Mouse (Mus musculus) kidney, postnatal 10 days (tissue): ENCODE data around the gene Hdhd5.

Source experiments
- DNase-seq: peaks from one replicate; pipeline ENCODE4 v3.0.0; 2021; ENCODE audit warnings: mixed read lengths

The Hdhd5 gene

DNA sequence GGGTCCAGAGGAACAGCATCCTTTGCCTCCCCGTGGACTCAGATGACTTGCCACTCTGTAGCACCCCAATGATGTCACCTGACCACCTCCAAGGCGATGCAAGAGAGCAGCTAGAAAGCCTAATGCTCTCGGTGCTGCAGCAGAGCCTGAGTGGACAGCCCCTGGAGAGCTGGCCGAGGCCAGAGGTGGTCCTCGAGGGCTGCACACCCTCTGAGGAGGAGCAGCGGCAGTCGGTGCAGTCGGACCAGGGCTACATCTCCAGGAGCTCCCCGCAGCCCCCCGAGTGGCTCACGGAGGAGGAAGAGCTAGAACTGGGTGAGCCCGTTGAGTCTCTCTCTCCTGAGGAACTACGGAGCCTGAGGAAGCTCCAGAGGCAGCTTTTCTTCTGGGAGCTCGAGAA is 49.1 kb downstream of the Hdhd5 start:
- no peak for DNase-seq

DNA sequence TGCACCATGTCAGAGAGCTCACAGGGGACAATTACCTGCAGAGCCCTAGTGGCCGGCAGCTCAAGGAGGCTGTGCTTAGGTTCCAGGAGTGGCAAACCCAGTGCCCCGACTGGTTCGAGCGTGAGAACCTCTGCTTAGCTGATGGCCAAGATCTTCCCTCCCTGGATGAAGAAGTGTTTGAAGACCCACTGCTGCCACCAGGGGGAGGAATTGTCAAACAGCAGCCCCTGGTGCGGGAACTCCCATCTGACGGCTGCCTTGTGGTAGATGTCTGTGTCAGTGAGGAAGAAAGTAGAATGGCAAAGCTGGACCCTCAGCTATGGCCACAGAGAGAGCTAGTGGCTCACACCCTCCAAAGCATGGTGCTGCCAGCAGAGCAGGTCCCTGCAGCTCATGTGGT is 49.6 kb downstream of the Hdhd5 start:
- peak; percentile 46 for DNase-seq

DNA sequence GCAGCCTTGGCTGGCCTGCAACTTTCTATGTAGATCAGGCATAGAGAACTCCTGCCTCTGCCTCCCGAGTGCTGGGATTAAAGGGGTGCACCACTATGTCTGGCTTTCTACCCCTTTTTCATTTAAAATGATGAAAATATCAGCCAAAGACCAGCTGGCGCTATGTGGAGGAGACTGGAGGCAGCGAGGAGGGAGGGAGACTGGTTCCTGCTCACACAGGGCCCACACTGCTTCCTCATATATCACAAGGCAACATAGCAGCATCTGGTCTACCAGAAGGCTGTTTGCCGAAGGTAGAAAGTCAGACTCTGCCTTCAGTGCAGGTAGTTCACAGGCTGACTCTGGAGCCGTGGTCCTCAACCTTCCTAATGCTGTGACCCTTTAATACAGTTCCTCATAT is 50.8 kb downstream of the Hdhd5 start:
- DNase-seq = no peak

DNA sequence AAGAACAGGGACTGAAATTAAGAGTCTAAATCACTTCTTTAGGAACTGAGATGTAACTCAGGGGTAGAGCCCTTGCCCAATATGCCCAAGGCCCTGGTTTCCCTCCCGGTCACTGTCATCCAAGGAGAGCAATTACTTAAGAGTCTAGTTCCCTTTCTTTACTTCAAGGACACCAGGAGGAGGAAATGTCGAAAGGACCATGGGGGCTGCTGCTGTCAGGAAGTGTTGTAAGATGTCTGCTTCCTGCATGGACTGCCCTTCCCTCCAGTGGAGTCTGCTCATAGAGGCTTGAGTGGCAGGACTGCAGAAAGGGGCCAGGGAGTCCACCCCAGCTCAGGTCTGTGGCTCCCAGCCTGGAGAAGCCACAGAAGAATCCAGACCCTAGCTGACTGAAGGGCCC is 51.8 kb downstream of the Hdhd5 start:
- DNase-seq = no peak

DNA sequence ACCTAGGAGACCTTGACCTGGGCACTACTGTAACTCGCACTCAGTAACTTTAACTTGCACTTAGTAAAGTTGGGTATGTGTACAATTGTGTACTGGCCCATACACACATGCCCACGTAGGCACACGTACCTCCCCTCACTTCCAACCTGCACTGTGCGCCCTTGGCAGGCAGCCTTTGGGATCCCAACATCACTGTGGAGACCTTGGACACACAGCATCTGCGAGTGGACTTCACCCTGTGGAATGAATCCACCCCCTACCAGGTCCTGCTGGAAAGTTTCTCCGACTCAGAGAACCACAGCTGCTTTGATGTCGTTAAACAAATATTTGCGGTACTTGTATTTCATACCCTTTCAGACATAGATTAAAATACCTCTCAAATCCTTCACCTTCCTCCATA is 55.8 kb downstream of the Hdhd5 start:
- DNase-seq = peak; percentile 34

DNA sequence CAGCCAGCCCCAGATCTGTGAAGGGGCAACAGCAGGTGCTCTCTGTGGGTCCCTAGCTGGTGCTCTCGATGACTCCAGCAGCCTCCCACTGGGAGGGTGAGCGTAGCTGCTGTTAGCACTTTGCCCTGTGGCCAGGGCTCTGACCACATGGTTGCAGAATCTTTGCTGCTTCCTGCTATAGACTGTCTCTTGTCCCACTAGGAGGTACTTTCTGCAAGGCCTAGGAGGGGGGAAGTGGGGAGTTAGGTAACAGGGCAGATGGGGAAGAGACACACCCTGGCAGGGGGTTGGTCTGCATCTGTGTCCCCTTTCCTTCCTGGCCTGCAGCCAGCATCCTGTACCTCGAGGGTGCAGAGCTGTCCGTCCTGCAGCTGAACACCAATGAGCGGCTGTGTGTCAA is 57.7 kb downstream of the Hdhd5 start:
- peak; percentile 51 for DNase-seq

DNA sequence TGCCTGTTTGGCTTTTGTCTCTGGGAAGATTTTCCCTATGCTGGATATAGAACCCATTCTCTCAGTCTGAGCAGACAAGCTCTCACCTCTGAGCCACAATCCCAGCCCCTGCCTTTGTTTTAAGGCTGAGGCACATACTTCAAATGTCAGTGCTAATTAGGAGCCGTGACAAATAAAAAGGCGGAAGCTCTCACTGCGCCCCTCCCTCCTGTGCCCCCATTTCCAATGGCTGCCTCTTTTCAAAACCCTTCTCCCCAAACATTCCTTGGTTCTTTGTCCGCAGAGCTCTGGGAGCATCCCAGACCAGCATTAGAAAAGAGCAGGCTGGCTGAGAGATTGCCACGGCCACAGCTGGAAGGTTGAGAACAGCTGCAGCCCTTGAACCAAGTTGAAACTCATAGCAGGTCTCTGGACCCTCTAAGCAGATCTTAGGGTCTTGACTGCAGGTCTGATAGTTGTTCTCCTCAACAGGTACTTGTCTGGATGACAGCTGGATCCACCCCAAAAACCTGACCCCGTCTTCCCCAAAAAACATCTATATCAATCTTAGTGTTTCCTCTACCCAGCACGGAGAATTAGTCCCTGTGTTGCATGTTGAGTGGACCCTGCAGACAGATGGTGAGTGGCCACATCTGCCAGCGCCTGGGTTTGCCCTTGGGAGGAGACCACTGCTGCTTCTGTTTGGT is 58.5 kb downstream of the Hdhd5 start:
- no peak for DNase-seq

DNA sequence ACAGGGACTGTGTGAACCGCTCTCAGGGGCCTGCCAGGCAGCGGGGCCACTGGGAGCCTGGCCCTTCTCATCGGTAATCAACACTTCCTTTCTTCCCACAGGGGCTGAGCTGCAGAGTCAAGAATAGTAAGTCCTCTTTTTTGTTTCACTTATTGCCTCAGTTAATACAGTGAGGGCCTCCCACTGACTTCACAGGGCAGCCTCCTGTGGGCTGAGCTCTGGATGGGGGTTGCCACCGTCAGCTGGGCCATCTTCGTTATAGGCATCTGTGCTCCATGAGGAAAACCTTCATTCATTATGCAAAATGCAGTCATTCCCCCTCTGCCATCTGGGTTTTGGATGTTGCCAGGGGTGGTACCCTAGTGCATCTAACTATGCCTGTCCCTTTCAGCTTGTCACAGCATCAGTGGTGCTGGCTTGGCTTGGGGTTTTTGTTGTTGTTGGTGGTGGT is 59.1 kb downstream of the Hdhd5 start:
- DNase-seq = no peak

DNA sequence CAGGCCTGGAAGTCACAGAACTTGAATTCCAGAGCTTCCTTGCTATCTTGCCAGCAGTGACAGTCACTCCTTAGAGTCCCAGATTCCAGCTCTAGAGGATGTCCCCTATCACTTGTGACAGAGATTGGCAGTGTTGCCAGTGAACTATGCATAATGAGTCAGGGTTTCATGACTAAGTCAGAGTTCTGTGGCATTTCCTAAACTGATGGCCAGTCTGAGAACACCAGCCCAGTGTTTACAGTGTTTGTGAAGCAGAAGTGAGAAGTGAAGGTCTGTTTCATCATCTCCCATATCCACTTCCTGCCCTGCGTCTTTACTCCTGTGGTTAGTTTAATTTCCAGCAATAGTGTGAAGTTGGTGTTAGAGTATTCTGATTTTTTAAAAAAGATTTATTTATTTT is 60.5 kb downstream of the Hdhd5 start:
- no peak for DNase-seq

DNA sequence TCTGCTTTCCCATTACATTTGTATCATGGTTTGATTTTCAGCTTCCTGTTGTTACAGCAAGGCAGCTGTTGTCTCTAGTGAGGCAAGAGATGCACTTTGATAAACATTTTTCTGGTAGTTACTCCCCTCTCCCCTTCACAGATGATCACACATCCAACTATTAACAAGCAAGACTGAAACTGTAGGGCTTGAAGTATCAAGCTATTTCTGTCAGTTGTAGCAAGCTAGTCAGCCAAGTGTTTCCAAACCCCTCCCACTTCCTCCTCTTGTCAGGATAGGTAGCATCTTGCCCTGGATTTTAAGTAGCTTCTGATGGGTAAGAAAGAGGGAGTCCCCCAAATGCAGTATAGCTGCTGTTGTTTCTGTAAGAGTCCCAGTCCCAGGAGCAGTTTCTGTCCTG is 61.3 kb downstream of the Hdhd5 start:
- no peak for DNase-seq

DNA sequence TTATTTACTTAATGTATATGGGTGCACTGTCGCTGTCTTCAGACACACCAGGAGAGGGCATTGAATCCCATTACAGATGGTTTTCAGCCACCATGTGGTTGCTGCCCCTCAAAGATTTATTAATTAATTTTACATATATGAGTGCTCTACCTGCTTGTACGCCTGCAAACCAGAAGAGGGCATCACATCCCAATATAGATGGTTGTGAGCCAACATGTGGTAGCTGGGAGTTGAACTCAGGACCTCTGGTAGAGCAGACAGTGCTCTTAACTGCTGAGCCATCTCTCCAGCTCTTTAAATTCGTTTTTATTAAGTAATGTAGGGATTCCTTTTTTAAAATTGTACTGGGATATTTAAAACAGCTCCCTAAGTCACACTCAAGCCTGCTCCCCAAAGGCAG is 61.9 kb downstream of the Hdhd5 start:
- no peak for DNase-seq

DNA sequence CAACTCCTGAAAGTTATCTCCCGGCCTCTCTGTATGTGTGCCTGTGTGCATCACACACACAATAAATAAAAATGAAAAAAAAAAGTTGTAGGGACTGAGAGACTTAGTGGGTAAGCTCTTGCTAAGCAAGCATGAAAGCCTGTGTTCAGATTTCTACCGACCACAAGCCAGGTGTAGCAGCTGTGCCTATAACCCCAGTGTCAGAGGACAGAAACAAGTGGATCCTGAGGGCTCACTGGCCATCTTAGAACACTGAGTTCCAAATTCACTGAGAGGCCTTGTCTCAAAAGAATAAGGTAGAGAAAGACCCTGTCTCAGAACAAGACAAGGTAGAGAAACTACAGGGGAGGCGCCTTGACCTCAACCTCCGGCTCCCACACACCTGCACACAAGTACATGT is 62.9 kb downstream of the Hdhd5 start:
- DNase-seq = no peak

DNA sequence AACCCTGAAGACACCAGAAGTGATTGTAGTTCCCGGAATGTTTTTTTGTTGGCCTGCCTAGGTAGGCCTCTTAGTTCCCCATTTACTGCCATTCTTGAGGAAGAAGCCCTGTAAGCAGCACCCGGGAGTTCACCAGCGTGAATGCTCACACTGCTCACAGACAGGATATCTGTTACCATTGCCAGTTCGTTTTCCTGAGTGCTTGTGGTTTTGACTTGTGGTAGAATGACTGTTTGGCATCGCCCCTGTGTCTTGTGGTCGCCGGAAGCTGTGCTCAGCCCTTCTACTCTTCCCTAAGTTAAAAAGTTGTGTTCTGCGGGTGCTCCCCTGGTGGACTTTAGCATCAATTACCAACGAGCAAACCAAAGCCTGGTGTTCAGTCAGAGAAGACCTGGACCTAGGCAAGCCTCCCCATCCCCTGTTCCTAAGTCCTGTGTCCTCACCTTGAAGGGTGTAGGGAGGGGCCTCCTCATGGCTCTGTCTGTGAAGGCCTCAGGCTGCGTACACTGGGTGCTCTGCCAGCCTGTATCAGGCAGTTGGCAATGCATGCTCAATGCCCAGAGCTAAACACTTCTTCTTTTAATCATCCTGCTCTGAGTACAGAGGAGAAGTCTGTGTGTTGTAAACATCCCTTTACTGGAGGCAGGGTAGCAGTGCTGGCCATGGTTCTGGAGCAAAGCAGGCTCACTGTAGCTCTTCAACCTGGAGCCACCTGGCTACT is 64.3 kb downstream of the Hdhd5 start:
- no peak for DNase-seq

DNA sequence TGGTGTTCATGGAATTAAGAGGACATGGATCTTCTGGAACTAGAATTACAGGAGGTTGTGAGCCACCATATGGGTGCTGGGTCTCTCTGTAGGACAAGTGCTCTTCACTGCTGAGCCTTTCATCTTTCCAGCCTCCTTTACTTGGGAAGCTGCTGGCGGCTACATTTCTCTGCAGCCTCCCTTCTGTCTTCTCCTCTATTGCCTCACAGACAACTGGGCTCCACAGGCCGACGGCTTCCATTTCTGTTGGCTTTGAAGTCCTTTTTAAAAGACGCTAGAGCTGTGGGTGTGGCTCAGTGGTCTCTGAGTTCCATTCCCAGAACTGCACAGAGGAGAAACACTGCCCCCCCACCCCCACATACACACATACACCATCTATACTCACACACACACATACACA is 65.7 kb downstream of the Hdhd5 start:
- DNase-seq = no peak

DNA sequence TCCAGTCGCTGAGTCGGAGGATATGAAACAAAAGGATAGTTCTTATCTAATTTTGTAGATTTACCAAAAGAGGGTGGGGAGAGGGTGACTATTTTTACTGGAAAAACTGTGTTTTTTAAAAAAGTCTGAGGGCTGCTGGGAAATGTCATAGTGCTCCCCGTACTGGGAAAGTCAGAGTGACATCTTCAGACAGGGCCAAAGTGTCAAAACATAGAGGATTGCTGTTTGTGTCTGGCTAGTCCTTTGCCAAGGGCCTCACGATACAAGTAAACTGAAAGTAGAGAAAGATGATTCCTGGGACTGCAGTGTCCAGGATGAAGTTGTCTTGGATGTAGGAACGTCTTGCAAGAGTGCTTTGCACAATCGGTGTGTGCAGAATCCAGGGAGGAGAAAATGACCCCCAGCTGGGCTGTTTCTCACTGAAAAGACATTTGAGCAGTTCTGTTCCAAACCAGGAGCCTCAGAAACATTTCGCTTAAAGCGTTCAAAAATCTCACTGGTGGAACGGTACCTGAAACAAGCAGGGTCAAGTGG is 66.6 kb downstream of the Hdhd5 start:
- no peak for DNase-seq

DNA sequence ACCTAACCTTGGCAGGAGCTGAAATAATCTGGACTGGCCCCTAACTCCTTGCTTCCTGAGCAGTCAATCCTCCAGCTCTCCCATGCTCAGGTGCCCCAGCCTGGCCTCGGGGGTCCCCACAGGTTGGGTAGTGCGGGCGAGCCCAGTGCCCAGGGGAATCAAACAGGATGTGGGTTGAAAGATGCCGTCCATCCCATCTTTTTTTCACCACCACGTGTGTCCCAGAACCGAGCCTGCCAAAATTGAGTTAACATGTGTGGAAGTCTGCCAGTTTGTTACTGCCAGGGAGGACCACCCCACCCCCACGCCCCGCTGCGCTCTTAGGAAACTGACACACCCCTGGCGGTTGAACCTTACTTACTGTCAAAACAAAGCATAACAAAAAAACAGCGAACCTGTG is 67.2 kb downstream of the Hdhd5 start:
- DNase-seq = peak; percentile 50

DNA sequence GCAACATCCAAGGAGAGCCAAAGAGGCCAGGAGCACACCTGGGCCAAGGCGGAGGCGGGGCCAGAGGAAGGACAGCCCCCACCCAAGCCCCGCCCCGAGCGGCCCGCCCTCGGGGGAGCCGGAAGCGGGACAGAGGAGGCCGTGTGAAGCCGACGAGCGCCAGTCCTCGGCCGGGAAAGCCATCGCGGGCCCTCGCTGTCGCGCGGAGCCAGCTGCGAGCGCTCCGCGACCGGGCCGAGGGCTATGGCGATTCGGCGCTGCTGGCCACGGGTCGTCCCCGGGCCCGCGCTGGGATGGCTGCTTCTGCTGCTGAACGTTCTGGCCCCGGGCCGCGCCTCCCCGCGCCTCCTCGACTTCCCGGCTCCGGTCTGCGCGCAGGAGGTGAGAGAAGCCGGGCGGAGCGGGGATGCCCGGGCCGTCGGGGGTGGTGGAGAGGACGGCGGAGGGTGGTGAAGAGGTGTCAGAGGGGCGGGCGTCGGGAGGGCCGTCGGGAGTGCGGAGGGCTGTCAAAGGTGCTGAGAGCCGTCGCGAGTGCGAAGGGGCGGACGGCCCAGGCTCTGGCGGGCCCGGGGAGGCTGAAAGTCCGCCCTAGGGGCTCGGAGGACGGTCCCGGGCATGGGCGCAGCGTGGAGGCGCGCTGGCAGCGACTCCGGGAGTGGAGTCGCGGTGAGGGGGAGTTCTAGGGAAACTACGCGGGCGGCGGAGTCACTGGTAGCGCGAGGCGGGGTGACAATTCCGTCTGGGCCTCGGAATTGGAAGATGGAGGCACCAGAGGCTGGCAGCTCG is 67.8 kb downstream of the Hdhd5 start, which contains the start of gene Il17ra:
Gene Il17ra, plus strand, starts transcription at position 162 of the 786 bp plus-strand sequence.
- DNase-seq = peak; percentile 89

DNA sequence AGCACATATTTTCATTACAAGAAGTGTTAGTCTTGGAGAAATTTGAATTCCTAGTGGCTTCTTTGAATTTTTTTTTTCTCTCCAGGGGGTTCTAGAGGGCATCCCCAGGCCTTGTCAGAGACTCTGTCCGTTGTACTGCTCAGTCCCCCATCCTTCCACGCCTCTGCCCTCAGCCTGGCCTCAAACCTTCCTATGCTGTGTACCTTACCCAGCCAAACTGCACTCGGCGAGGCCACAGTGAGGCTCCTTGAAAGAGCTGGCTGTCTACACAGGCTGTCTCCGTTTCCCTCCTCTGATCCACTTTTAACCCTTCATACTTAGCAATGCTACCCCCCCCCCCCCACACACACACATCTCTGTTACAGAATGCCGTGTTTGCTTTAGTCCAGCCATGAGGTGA is 68.9 kb downstream of the Hdhd5 start:
- DNase-seq = no peak

DNA sequence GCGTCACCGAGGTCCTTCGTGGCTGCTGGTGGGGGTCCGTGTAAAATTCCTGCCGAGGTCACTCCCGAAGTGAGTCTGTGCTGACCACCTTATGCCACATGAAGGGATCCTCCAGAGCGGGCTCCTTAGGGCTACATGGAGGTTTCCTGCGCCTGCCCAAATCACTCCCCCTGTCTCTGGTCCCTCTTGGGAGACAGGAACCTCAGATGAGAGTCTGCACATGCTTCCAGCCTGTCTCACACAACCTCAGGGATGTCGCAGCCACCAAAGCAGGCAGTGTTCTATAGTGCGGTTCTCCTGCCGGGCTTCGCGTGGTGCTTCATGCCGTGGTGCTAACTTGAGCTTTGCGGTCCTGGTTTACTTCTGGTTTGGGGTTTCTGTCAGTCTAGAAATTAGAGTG is 69.9 kb downstream of the Hdhd5 start:
- DNase-seq = no peak
